Mouse (Mus musculus) adrenal gland, adult (tissue): ENCODE measurements around the gene Ldlrad1.

Experiments
- DNase-seq, 2 experiments: peaks; one replicate each; pipeline ENCODE4 v3.0.0; 2022 to 2023; ENCODE audit warnings: low spot score in 1 of 2; ENCODE audit not compliant: inconsistent age in 2 of 2

The Ldlrad1 gene

GRCm38 (mm10) chr4:107253125-107254091 lies 44.4 kb downstream of the Ldlrad1 start, which contains the start of the genes Lrrc42 and Hspb11:
Lrrc42 (minus strand) TSS chr4:107253532.
Hspb11 (plus strand) TSS chr4:107253593.
- DNase-seq = peak; percentile 97 to 98

- peak; percentile 11 to 54 for DNase-seq
Observed at GRCm38 (mm10) chr4:107254414-107254813, 45.4 kb downstream of the Ldlrad1 start.

- DNase-seq = no peak
Observed at GRCm38 (mm10) chr4:107260001-107260400, 51.0 kb downstream of the Ldlrad1 start.
